Mouse (Mus musculus) urinary bladder, postnatal 14 days (tissue): ENCODE data around the gene Tjp3.

ENCODE experiments used
- DNase-seq: peaks from one replicate; pipeline ENCODE4 v3.0.0; 2021; ENCODE audit warnings: low spot score

The Tjp3 gene

DNA sequence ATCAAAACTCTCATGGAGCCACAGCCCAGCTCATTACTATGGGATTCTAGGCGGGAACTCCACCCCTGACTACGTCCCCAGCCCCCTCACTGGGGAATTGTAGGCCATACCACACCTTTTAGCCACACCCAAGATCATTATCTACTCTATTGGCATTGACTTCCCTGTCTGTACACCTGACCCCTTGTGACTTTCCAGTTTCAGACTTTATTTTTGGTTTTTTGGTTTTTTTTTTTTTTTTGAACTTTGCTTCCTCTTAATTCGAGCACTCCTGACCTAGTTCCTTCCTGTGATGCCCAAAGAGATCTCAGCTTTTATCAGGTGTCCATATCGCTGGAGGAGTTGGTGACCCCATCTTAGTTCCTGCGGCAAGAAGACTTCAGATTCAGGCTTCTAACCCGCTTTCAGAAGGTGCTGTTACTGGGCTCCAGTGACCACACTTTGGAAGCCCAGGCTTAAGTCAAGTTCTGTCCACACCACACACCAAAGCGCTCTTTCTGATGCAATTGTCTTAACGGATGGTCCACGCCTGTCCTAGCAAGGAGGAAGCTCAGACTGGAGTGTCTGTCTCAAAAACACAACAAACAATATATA, at the start of gene Tjp3:
Tjp3 (minus strand) TSS at position 71 of the 594 bp plus-strand sequence.
- no peak for DNase-seq

DNA sequence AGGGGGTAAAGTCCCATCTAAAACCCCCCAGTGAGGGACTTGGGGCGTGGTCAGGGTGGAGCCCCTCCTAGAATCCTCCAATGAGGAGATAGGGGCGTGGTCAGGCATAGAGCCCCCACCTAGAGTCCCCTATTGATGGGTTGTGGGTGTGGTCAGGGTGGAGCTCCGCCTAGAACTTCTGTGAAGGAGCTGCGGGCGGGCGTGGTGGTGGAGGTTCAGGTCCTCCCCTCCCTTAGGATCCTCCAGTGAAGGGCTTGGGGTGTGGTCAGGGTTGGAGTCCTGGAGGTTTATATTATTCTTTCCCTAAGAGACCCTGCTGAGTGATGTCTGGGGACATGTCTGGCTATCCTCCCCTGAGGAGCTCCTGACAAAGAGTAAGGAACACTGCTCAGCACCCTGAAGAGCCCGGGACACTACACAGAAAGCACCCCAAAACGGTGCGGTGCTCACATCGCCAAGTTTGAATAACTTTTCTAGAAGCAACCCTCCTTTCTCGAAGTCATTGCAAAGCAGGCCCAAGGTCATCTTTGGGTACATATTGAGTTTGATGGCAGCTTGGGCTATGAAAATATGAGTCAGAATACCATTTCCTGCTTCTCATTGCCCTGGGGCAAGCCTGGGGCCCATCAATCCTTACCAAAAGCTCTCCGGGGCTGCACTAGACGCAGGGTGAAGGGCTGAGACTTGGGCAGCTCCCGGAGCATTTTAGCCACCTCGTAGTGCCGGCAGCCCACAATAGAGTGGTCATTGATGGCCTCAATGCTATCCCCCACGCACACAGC, 49.4 kb upstream of the Tjp3 start:
- no peak for DNase-seq

- DNase-seq = no peak
These were observed 45.2 kb upstream of the Tjp3 start for GRCm38 (mm10) chr10:81336558-81336957.

DNA sequence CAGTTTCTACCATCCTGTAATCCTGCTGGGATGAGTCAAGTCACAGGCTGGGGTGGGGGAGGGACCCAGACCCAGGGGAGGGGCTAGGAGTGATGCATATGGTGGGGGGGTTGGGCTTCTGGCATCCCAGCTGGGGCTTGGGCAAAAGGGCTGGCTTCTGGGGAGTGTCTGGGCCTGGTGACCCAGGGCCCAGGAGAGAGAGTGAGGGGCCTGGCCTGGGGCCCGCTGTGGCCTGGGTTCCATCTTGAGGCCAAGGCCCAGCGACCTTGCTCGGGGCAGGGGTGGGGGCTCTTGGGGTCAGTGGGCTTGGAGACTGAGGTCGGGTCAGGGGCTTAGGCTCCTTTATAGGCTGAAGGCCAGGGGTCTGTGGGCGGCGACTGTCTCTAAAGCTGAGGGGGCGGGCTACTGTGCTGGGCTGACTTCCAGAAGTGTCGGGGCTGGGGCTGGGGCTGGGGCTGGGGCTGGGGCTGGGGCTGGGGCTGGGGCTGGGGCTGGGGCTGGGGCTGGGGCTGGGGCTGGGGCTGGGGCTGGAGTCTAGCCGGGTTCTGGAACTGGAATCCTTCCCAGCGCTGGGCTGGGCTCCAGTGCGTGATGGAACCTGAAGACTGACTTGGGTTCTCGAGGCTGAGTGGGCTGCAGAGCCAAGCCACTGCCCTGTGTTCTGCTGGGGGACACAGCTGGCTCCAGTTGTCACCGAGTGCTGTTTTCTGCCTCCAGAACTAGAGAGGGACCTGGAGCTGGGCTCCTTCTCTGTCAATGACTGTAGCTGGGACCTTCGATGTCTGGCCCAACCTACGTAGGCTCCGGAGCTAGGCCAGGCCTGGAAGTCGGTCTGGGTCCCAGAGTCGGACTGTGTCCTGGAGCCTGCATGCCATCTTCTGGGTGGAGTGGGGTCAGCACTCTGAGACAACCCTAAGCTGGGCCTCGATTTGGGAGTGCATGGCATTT, 44.3 kb upstream of the Tjp3 start:
- DNase-seq = no peak

- no peak for DNase-seq
These were observed 42.9 kb upstream of the Tjp3 start for GRCm38 (mm10) chr10:81334324-81334723.

DNA sequence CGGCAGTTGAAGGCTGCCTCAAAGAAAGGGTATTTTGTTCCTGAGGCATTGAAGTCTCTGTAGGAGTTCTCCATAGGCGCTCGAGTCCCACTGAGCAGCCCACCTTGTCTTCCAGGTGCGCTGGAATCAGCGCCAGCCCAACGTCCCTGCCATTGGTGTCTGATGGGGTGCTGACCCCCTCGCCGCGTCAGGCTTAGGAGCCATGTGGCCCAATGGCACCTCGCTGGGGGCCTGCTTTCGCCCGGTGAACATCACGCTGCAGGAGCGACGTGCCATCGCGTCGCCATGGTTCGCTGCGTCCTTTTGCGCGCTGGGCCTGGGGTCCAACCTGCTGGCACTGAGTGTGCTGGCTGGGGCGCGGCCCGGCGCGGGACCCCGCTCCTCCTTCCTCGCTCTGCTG, 40.9 kb upstream of the Tjp3 start:
- DNase-seq = no peak

GRCm38 (mm10) chr10:81330007-81330406, 38.6 kb upstream of the Tjp3 start:
- no peak for DNase-seq

DNA sequence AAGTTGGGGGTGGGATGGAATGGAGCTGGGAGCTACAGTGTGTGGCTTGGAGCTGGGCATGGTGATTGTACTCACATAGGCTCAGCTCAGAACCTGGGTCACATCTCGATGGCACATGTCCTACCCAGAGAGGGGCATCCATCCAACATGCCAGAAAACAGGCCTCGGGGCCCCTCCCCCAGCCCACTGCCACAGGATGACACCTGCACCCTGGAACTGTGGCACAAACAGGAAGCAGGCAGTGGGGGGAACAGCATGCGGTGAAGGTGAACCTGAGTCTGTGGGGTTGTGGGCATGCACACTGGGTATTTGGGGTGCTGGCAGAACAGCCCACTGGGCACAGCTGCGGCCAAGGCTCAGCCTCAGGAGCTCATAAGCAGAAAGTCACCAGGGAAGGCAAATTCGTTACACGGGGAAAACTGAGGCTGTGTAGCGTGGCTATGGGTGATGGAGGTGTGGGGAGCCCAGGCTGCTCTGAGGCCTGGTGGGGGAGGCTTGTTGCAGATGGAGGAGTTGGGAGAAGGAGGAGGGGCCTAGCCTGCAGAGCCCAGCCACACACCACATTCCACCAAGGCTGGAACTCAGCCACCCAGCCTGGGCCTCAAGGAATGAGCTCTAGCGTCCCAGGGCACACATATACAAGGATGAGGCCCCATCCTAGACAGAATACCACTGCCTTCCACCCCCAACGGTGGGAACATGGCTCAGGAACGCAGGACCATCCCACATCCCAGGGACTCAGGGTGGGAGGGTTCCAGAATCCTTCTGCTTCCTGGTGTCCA, 38.0 kb upstream of the Tjp3 start:
- peak; percentile 57 for DNase-seq

GRCm38 (mm10) chr10:81328386-81328785, 37.0 kb upstream of the Tjp3 start, which contains the start of gene Tbxa2r:
TSS of gene Tbxa2r (plus strand) at chr10:81328731.
- DNase-seq = no peak

- DNase-seq = no peak
These were observed 36.6 kb upstream of the Tjp3 start for GRCm38 (mm10) chr10:81327959-81328358.

- DNase-seq = no peak
These were observed 35.5 kb upstream of the Tjp3 start for GRCm38 (mm10) chr10:81326858-81327257.

GRCm38 (mm10) chr10:81325781-81326180, 34.4 kb upstream of the Tjp3 start:
- DNase-seq = no peak

- no peak for DNase-seq
These were observed 33.8 kb upstream of the Tjp3 start for GRCm38 (mm10) chr10:81325176-81325575.

- no peak for DNase-seq
These were observed 32.6 kb upstream of the Tjp3 start for GRCm38 (mm10) chr10:81323791-81324530.

- DNase-seq = no peak
These were observed 31.9 kb upstream of the Tjp3 start for GRCm38 (mm10) chr10:81323141-81323775.

DNA sequence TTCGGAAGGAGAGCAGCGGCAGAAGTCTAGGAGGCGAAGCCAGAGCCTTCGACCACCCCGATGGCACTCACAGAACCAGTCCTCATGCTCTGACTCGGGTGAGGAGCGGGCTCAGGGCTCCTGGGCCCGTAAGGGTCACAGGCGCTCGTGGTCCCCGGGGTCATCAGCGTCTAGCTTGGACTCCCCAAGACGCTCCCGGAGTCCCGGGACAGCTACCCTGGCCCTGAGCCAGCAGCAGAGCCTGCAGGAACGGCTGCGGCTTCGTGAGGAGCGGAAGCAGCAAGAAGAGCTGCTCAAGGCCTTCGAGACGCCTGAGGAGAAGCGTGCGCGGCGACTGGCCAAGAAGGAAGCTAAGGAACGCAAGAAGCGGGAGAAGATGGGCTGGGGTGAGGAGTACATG, 31.1 kb upstream of the Tjp3 start:
- no peak for DNase-seq

DNA sequence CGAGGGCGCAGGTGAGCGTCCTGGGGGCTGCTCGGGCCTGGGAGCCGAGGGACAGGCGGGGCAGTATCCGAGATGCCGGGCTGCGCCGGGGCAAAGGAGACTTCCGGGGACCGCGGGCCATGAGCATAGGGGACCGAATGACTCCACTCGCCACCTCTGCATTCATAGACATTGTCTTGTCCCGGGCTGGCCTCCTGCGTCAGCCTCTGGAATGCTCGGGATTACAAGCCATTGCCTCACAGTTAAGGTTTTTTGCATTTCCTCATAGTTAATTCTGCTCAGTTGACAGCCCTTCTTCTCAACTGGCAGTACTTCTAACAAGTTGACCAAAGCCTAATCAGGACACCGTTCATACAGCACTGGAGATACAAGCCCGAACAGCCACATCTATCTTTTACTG, 30.1 kb upstream of the Tjp3 start:
- DNase-seq = no peak

DNA sequence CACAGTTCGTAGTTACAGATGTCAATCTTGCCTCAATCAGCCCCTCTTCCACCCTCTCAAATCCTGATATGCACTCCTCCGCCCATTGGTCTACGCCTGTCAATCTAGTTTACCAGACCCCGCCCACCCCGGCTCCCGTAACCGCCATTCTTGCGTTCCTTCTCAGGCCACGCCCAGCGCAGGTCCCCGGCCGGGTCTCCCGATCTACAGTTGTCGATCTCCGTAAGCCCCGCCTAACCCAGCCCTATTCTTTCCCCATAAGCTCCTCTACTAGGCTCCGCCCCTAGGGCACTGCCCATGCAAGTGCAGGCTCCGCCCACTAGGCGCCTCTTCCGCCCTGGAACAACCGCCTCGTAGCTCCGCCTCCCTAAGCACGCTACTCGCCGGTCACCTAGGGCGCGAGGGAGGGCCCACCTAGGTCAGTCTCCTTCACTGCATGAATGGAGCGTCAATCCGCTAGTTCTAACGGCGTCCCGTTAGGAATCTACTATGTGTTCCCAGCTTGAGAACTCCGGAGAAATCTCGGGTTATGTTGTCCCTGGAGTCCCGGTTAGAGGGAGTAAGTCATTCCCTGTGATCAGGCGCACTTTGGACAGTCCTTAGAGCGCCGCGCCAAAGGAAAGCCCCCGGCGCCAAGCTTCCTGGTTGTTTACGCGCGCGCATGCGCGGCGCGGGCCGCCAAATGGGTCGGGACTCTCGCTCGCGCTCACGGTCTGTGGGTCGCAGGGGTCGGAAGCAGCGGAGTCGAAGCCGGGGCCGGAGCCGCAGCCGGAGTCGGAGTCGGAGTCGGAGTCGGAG, 29.4 kb upstream of the Tjp3 start, which contains the start of gene Cactin:
Cactin (plus strand) TSS at position 554 of the 798 bp plus-strand sequence.
- DNase-seq = peak; percentile 100

- peak; percentile 96 for DNase-seq
These were observed 28.6 kb upstream of the Tjp3 start for GRCm38 (mm10) chr10:81319741-81320549.
